Mouse (Mus musculus): Measurements from ENCODE around the gene Slc35d2. TPM values are rescaled to one million over a fixed set of nuclear protein-coding genes. Genes with fewer than 3 reads are reported as not detected.
"Not testable (repeated sequence)": the region's sequence is repeated elsewhere in the genome, so short reads cannot be mapped to it uniquely, and the experiment has no call there.

Gene Slc35d2
- total RNA-seq, 2 experiments from 2014 or later, result 0.69 to 1.1 TPM

GRCm38 (mm10) chr13:64076074-64076473 is 53.1 kb downstream of the Slc35d2 start:
- TF ChIP-seq CTCF (conservative IDR thresholded peaks at IDR 0.05), result no peak
- Histone ChIP-seq H3K4me3 (no peak overlapping the region), H3K27ac (no peak overlapping the region)
- no peak for DNase-seq (ENCODE audit: low spot score in 2 of 2)

- no peak for TF ChIP-seq CTCF (conservative IDR thresholded peaks at IDR 0.05)
- no peak for DNase-seq (ENCODE audit: low spot score in 2 of 2)
- Histone ChIP-seq H3K27ac (no peak overlapping the region), H3K4me3 (no peak overlapping the region)
Measured at GRCm38 (mm10) chr13:64066653-64067052, 62.5 kb downstream of the Slc35d2 start.

GRCm38 (mm10) chr13:64064276-64064675 is 64.9 kb downstream of the Slc35d2 start:
- no peak for DNase-seq (ENCODE audit: low spot score in 2 of 2)
- no peak overlapping the region for H3K27ac ChIP-seq
- TF ChIP-seq CTCF (conservative IDR thresholded peaks at IDR 0.05), result no peak
- no peak overlapping the region for H3K4me3 ChIP-seq

GRCm38 (mm10) chr13:64060935-64061506 is 68.1 kb downstream of the Slc35d2 start:
- DNase-seq (ENCODE audit: low spot score in 2 of 2), result no peak
- Histone ChIP-seq H3K27ac (no peak overlapping the region), H3K4me3 (no peak overlapping the region)
- no peak for TF ChIP-seq CTCF (conservative IDR thresholded peaks at IDR 0.05)

- no peak for TF ChIP-seq CTCF (conservative IDR thresholded peaks at IDR 0.05)
- DNase-seq (ENCODE audit: low spot score in 2 of 2), result no peak
- H3K4me3 ChIP-seq, result no peak overlapping the region
- H3K27ac ChIP-seq, result no peak overlapping the region
Measured at GRCm38 (mm10) chr13:64053959-64054358, 75.2 kb downstream of the Slc35d2 start.

GRCm38 (mm10) chr13:64052281-64052680 is 76.9 kb downstream of the Slc35d2 start:
- H3K27ac ChIP-seq; DNase-seq (ENCODE audit: low spot score in 2 of 2); H3K4me3 ChIP-seq: not testable (repeated sequence)

- DNase-seq (ENCODE audit: low spot score in 2 of 2), result no peak
- Histone ChIP-seq H3K4me3 (no peak overlapping the region), H3K27ac (no peak overlapping the region)
- TF ChIP-seq CTCF (conservative IDR thresholded peaks at IDR 0.05), result peak; percentile 70
Measured at GRCm38 (mm10) chr13:64050895-64051294, 78.3 kb downstream of the Slc35d2 start.

- no peak overlapping the region for H3K27ac ChIP-seq
- no peak for TF ChIP-seq CTCF (conservative IDR thresholded peaks at IDR 0.05)
- H3K4me3 ChIP-seq, result no peak overlapping the region
- no peak for DNase-seq (ENCODE audit: low spot score in 2 of 2)
Measured at GRCm38 (mm10) chr13:64049535-64049934, 79.6 kb downstream of the Slc35d2 start.

GRCm38 (mm10) chr13:64048467-64048866 is 80.7 kb downstream of the Slc35d2 start:
- DNase-seq (ENCODE audit: low spot score in 2 of 2), result no peak
- Histone ChIP-seq H3K27ac (no peak overlapping the region), H3K4me3 (no peak overlapping the region)
- TF ChIP-seq CTCF (conservative IDR thresholded peaks at IDR 0.05), result no peak

Other genes starting within 250 kb of the Slc35d2 start
- gene Hsd17b3, start 40.1 kb downstream of the Slc35d2 start, total RNA-seq (2021), result not detected
- 10 to 100 TPM; 15.9 to 18.7 TPM for gene Zfp367, start 23.8 kb upstream of the Slc35d2 start, total RNA-seq (2021)
- gene Habp4, start 32.5 kb upstream of the Slc35d2 start, total RNA-seq (2021), result 100 to 1,000 TPM; 147 to 149 TPM
- 10 to 100 TPM in 1 of 2 experiments, 1 to 10 TPM in 1; 9.8 to 14.2 TPM for gene Cdc14b, start 145.9 kb upstream of the Slc35d2 start, total RNA-seq (2021)
- gene Aaed1, start 183.3 kb upstream of the Slc35d2 start, total RNA-seq (2021), result 10 to 100 TPM; 15.2 to 16.4 TPM
- 100 to 1,000 TPM; 111 to 113 TPM for gene Ctsl, start 241.5 kb upstream of the Slc35d2 start, total RNA-seq (2021)

Data from layer of hippocampus, adult 2 months (tissue).